37 mouse cellular contexts compared by ENCODE assay signal in the genomic region with DNA sequence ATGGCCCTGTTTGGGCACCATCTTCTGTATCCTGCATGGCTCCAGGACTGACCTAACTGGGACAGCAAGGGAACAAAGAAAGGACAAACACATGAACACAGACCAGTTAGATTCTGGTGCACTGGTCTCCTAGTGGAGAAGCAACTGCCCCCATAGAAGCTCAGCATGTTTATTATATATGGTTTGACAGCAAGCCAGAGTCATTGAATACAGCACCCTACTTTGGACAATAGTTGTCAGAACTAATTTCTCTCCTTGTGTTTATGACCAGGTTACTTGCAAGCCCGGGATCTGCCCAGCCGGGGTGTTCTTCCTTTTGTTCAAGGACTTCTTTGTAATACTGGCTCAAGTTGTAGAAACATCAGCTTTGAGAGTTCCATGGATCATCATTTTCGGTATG. TPM values are rescaled to one million over a fixed set of nuclear protein-coding genes. Genes with fewer than 3 reads are reported as not detected.
"Had no signal": no experiment of that assay in that cellular context is flagged by ENCODE, and none has a peak within 500 bp of the region (broad histone marks: within the 10 kb centered on the region; RNA-seq: fewer than 3 reads in every experiment).

No protein-coding gene starts in this region.

- H3K27ac ChIP-seq: heart, embryonic 10.5 days; heart, embryonic 13.5 days; heart, embryonic 15.5 days; hindbrain, embryonic 10.5 days; hindbrain, embryonic 12.5 days; hindbrain, embryonic 13.5 days; hindbrain, embryonic 14.5 days; hindbrain, embryonic 15.5 days; hindbrain, postnatal 0 days; intestine, embryonic 15.5 days; kidney, embryonic 15.5 days; kidney, postnatal 0 days; layer of hippocampus, adult 2 months; left cerebral cortex, adult 2 months had no signal

- H3K9me3 ChIP-seq: heart, embryonic 10.5 days; heart, embryonic 12.5 days; heart, embryonic 13.5 days; heart, embryonic 15.5 days; hindbrain, embryonic 10.5 days; hindbrain, embryonic 12.5 days; hindbrain, embryonic 13.5 days; hindbrain, embryonic 15.5 days; intestine, embryonic 15.5 days; kidney, embryonic 15.5 days had no signal

- H3K4me1 ChIP-seq: heart, embryonic 10.5 days; heart, embryonic 13.5 days; heart, embryonic 15.5 days; hindbrain, embryonic 10.5 days; hindbrain, embryonic 12.5 days; hindbrain, embryonic 13.5 days; hindbrain, embryonic 15.5 days; intestine, embryonic 15.5 days; kidney, embryonic 15.5 days had no signal

- H3K4me3 ChIP-seq: heart, embryonic 10.5 days; heart, embryonic 12.5 days; heart, embryonic 13.5 days; heart, embryonic 15.5 days; hindbrain, embryonic 10.5 days; hindbrain, embryonic 12.5 days; hindbrain, embryonic 13.5 days; hindbrain, embryonic 15.5 days; intestine, embryonic 15.5 days; kidney, embryonic 15.5 days; layer of hippocampus, adult 2 months; left cerebral cortex, adult 2 months had no signal

- H3K36me3 ChIP-seq: heart, embryonic 10.5 days; heart, embryonic 12.5 days; heart, embryonic 13.5 days; heart, embryonic 15.5 days; hindbrain, embryonic 10.5 days; hindbrain, embryonic 12.5 days; hindbrain, embryonic 13.5 days; hindbrain, embryonic 15.5 days; intestine, embryonic 15.5 days; kidney, embryonic 15.5 days had no signal

- DNase-seq: heart, postnatal 10 days; heart, postnatal 14 days; heart, postnatal 36 days; heart, postnatal 4 days; kidney, adult 11 months; kidney, adult 18-20 months; kidney, adult 2 months; kidney, adult 8-10 months; kidney, adult 9 months; kidney, postnatal 10 days; kidney, postnatal 14 days; kidney, postnatal 25 days; kidney, postnatal 36 days; kidney, postnatal 4 days; layer of hippocampus, adult 9-11 months; layer of hippocampus, postnatal 36 days had no signal

- H3K27me3 ChIP-seq: heart, embryonic 12.5 days; heart, embryonic 13.5 days; heart, embryonic 15.5 days; hindbrain, embryonic 12.5 days; hindbrain, embryonic 13.5 days; hindbrain, embryonic 15.5 days; intestine, embryonic 15.5 days; kidney, embryonic 15.5 days had no signal

- H3K9ac ChIP-seq: heart, embryonic 12.5 days; heart, embryonic 13.5 days; heart, embryonic 15.5 days; hindbrain, embryonic 12.5 days; hindbrain, embryonic 13.5 days; hindbrain, embryonic 14.5 days; hindbrain, embryonic 15.5 days; intestine, embryonic 15.5 days; kidney, embryonic 15.5 days had no signal

- ATAC-seq: hindbrain, embryonic 16.5 days; hindbrain, postnatal 0 days; inflammation-experienced regulatory T-cells, adult 6 months; intestine, embryonic 15.5 days; intestine, embryonic 16.5 days; intestine, postnatal 0 days had no signal

- H3K4me2 ChIP-seq: heart, embryonic 11.5 days; heart, embryonic 12.5 days; heart, embryonic 13.5 days; heart, embryonic 15.5 days; hindbrain, embryonic 12.5 days; hindbrain, embryonic 13.5 days; hindbrain, embryonic 14.5 days; hindbrain, embryonic 15.5 days; intestine, embryonic 15.5 days; kidney, embryonic 15.5 days had no signal

RNA-seq across cellular contexts. Expression of gene Abca13, which starts 28.8 kb away (rescaled TPM):
- total RNA-seq: heart, postnatal 10 days; heart, postnatal 36 days had no signal
- polyA plus RNA-seq: heart, embryonic 10.5 days; hindbrain, embryonic 11.5 days; inflammation-experienced regulatory T-cells, adult 6 months had no signal
